Mouse (Mus musculus): ENCODE results near the gene Opcml.

DNA sequence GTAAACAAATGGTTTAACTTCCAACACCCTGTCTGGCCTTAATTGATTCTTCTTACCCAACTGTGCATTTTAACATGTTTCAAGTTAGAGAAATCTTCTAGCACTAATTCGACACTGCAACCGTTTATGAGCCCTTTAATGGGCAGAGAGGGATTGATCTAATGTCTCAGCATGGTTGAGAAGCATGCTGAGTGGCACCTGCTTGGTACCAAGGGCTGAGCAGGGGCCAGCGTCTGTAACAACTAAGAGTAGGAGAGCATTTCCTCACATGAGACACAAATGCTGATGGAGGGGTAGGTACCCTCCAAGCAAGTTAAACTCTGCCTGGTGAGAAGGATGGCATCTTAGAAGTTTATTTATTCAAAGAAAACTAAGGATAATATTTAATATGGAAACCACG, 699.3 kb downstream of the Opcml start:
- no peak for TF ChIP-seq CTCF (IDR thresholded peaks at IDR 0.05)
- TF ChIP-seq POLR2A (IDR thresholded peaks at IDR 0.05; ENCODE audit: insufficient read depth, low read depth, low read length), result no peak
